Mouse (Mus musculus) liver, embryonic 15.5 days (tissue): ENCODE measurements around the gene Mylpf. TPM values are rescaled to one million over a fixed set of nuclear protein-coding genes. Genes with fewer than 3 reads are reported as not detected.
"Not testable (repeated sequence)": the region's sequence is repeated elsewhere in the genome, so short reads cannot be mapped to it uniquely, and the experiment has no call there.

ENCODE experiments used
- ATAC-seq: fragments of 200-750 bp; cut with Nextera tagmentation; 2 replicates; pipeline ENCODE4 v1.8.0; 2017; ENCODE audit warnings: moderate number of reproducible peaks, mild to moderate bottlenecking, moderate library complexity; ENCODE audit not compliant: insufficient read depth
- H3K27ac ChIP-seq: fragments of 300-500 bp; sonication (generic); replicated peaks from 2 replicates; pipeline ENCODE4 v1.5.1; 2015; ENCODE audit warnings: mild to moderate bottlenecking, inconsistent platforms
- H3K27me3 ChIP-seq: fragments of 300-500 bp; sonication (generic); 2 replicates; pipeline ENCODE4 v1.6.1; 2015; ENCODE audit warnings: mild to moderate bottlenecking, inconsistent platforms
- H3K36me3 ChIP-seq: fragments of 300-500 bp; sonication (generic); replicated peaks from 2 replicates; pipeline ENCODE4 v1.6.1; 2015; ENCODE audit warnings: moderate library complexity, mild to moderate bottlenecking, inconsistent platforms
- H3K4me1 ChIP-seq: fragments of 300-500 bp; sonication (generic); replicated peaks from 2 replicates; pipeline ENCODE4 v1.6.1; 2015; ENCODE audit warnings: inconsistent platforms
- H3K4me2 ChIP-seq: fragments of 300-500 bp; sonication (generic); 2 replicates; pipeline ENCODE4 v1.6.1; 2015; ENCODE audit warnings: moderate library complexity, mild to moderate bottlenecking, inconsistent platforms
- H3K4me3 ChIP-seq: fragments of 300-500 bp; sonication (generic); replicated peaks from 2 replicates; pipeline ENCODE4 v1.5.1; 2015; ENCODE audit warnings: mild to moderate bottlenecking, inconsistent platforms
- H3K9ac ChIP-seq: fragments of 300-500 bp; sonication (generic); 2 replicates; pipeline ENCODE4 v1.6.1; 2015; ENCODE audit warnings: moderate library complexity, mild to moderate bottlenecking, inconsistent platforms
- H3K9me3 ChIP-seq: fragments of 300-500 bp; sonication (generic); replicated peaks from 2 replicates; pipeline ENCODE4 v1.6.1; 2016; ENCODE audit warnings: inconsistent platforms
- WGBS: fragments of 180-500 bp; shearing (Covaris S2); methylation state at CpG from one replicate; pipeline ENCODE4 v1.1.7; 2015; ENCODE audit warnings: mixed read lengths; ENCODE audit not compliant: insufficient replicate concordance; 5-methylcytosine and 5-hydroxymethylcytosine counted together
- polyA plus RNA-seq: library from polyadenylated mRNA; unstranded; fragments of >200 nt; fragmentation: Nextera tagmentation; extraction: Ambion mirVana; gene quantifications from 2 replicates; pipeline ENCODE4 v1.2.1, GENCODE M21; 2015

The Mylpf gene
- polyA plus RNA-seq, 1 experiment from 2014 or later, result 89.3 TPM

- H3K27me3 ChIP-seq, ATAC-seq, H3K9ac ChIP-seq, H3K4me2 ChIP-seq, H3K36me3 ChIP-seq, H3K9me3 ChIP-seq, H3K4me3 ChIP-seq, H3K27ac ChIP-seq: not testable (repeated sequence)
- 78% methylated on average over 8 of the region's 8 CpGs for WGBS
- H3K4me1 ChIP-seq, result peaks cover 43% of the 10 kb centered on the region
Measured at GRCm38 (mm10) chr7:127250511-127250910, 41.8 kb downstream of the Mylpf start.

DNA sequence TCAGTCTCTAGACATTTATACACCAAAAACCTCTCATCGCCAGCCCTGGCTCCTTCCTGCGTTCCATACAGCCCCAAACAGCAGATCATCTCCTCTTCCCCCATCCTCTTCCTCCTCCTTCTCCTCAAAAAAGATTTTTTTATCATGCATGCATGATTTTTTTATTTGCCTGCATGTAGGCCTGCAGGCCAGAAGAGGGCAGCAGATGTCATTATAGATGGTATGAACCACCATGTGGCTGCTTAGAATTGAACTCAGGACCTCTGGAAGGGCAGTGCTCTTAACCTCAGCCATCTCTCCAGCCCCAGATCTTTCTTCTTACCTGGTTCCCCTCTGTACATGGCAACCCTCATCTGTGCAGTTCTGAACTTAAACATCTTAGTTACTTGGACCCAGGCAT, 43.7 kb downstream of the Mylpf start:
- 48% methylated on average over 2 of the region's 2 CpGs for WGBS
- no peak overlapping the region for H3K9ac ChIP-seq
- H3K27ac ChIP-seq, result no peak overlapping the region
- no peak overlapping the region for H3K4me3 ChIP-seq
- H3K4me1 ChIP-seq, result peaks cover 47% of the 10 kb centered on the region
- H3K27me3 ChIP-seq, result no peaks in the 10 kb centered on the region
- H3K9me3 ChIP-seq, result no peaks in the 10 kb centered on the region
- no peak for ATAC-seq
- peaks cover 21% of the 10 kb centered on the region for H3K36me3 ChIP-seq
- no peak overlapping the region for H3K4me2 ChIP-seq

DNA sequence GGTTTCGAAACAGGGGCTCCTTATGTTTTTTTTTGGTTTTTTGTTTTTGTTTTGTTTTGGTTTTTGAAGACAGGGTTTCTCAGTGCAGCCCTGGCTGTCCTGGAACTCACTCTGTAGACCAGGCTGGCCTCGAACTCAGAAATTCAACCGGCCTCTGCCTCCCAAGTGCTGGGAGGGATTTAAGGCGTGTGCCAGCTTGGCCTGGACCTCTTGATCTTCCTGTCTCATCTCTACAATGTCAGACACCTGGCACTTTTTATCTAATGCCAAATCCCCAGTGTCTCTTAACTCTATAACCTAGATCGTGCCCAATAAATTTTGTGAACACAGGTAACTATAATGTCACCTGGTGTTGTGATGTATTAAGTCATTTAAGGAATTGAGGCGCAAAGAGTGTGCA, 44.7 kb downstream of the Mylpf start:
- peak overlapping the region; percentile 73 for H3K4me3 ChIP-seq
- peaks cover 50% of the 10 kb centered on the region for H3K4me1 ChIP-seq
- peak overlapping the region; percentile 91 for H3K4me2 ChIP-seq
- peak overlapping the region; percentile 91 for H3K27ac ChIP-seq
- ATAC-seq, result no peak
- peaks cover 21% of the 10 kb centered on the region for H3K36me3 ChIP-seq
- 66% methylated on average over 6 of the region's 6 CpGs for WGBS
- H3K27me3 ChIP-seq, result no peaks in the 10 kb centered on the region
- H3K9ac ChIP-seq, result peak overlapping the region; percentile 69
- no peaks in the 10 kb centered on the region for H3K9me3 ChIP-seq

DNA sequence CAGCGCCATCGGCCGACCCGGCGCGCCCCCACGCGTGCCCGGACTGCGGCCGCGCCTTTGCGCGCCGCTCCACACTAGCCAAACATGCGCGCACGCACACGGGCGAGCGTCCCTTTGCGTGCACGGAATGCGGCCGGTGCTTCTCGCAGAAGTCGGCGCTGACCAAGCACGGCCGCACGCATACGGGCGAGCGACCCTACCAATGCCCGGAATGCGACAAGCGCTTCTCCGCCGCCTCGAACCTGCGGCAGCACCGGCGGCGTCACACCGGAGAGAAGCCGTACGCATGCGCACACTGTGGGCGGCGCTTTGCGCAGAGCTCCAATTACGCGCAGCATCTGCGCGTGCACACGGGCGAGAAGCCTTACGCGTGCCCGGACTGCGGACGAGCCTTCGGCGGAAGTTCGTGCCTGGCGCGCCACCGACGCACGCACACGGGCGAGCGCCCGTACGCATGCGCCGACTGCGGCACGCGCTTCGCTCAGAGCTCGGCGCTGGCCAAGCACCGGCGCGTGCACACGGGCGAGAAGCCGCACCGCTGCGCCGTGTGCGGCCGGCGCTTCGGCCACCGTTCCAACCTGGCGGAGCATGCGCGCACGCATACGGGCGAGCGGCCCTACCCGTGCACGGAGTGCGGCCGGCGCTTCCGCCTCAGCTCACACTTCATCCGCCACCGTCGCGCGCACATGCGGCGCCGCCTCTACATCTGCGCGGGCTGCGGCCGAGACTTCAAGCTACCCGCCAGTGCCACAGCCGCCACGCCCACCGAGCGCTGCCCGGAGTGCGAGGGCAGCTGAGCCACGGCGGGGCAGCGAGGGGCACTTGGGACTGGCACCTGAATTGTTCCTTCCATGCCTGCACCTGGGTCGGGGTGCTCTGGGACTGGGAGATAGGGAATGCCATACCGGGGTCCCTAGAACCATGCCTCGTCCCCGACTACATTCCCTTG, 45.4 kb downstream of the Mylpf start:
- H3K4me1 ChIP-seq, result peaks cover 57% of the 10 kb centered on the region
- peak overlapping the region; percentile 91 for H3K4me2 ChIP-seq
- H3K27me3 ChIP-seq, result no peaks in the 10 kb centered on the region
- peak overlapping the region; percentile 69 for H3K9ac ChIP-seq
- ATAC-seq, result peak; percentile 93
- peak overlapping the region; percentile 73 for H3K4me3 ChIP-seq
- peaks cover 26% of the 10 kb centered on the region for H3K36me3 ChIP-seq
- no peaks in the 10 kb centered on the region for H3K9me3 ChIP-seq
- H3K27ac ChIP-seq, result peak overlapping the region; percentile 91
- under 1% methylated on average over 136 of the region's 136 CpGs for WGBS

- H3K4me3 ChIP-seq, result peak overlapping the region; percentile 73
- H3K4me1 ChIP-seq, result peaks cover 67% of the 10 kb centered on the region
- peaks cover 22% of the 10 kb centered on the region for H3K36me3 ChIP-seq
- H3K9ac ChIP-seq, result no peak overlapping the region
- H3K9me3 ChIP-seq, result no peaks in the 10 kb centered on the region
- no peak for ATAC-seq
- peak overlapping the region; percentile 91 for H3K27ac ChIP-seq
- 7% methylated on average over 4 of the region's 4 CpGs for WGBS
- H3K4me2 ChIP-seq, result peak overlapping the region; percentile 91
- H3K27me3 ChIP-seq, result no peaks in the 10 kb centered on the region
Measured at GRCm38 (mm10) chr7:127255008-127255407, 46.3 kb downstream of the Mylpf start.

DNA sequence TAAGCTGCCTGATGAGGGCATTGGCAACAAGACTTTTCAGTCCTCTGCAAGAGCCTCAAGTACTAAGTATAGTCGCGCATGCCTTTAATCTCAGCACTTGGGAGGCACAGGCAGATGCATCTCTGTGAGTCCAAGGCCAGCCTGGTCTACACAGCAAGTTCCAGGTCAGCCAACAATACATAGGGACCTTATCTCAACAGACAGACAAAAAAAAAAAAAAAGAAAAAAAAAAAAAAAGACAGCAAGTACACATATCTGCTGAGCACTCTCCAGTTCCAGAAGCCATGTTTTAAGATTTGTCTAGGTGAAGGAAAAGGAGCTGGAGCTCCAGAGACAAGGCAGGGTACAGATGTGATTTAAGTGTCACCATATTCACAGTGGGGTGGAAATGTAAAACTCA, 47.3 kb downstream of the Mylpf start:
- WGBS, result 29% methylated on average over 2 of the region's 2 CpGs
- Histone ChIP-seq H3K36me3 (peaks cover 20% of the 10 kb centered on the region), H3K27ac (0 out of 2 replicates have a peak overlapping the region, but pooled peaks have one; percentile 91), H3K4me2 (no peak overlapping the region), H3K9me3 (no peaks in the 10 kb centered on the region), H3K4me3 (no peak overlapping the region), H3K9ac (0 out of 2 replicates have a peak overlapping the region, but pooled peaks have one; percentile 1), H3K27me3 (no peaks in the 10 kb centered on the region), H3K4me1 (peaks cover 71% of the 10 kb centered on the region)
- ATAC-seq, result no peak

DNA sequence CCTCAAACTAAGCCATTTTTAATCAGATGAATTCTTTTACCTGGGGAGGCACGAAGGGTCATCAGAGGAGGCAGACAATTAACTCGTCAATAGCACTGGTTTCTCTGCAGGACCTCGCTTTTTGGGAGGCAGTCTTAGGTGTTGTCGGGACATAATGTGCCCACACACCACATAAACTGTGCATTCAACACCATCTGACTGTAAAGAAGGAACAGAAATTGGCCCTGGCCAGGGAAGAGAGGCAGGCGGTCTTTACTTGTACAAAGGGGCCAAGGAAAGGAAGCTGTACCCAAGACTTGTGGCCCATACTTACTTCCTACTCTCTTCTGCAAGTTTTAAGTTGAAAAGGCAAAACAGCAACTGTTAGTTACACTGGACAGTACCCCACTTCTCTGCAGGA, 47.8 kb downstream of the Mylpf start:
- ATAC-seq, result no peak
- no peaks in the 10 kb centered on the region for H3K27me3 ChIP-seq
- WGBS, result 78% methylated on average over 5 of the region's 5 CpGs
- H3K36me3 ChIP-seq, result peaks cover 16% of the 10 kb centered on the region
- H3K27ac ChIP-seq, result 0 out of 2 replicates have a peak overlapping the region, but pooled peaks have one; percentile 41
- no peak overlapping the region for H3K9ac ChIP-seq
- H3K4me2 ChIP-seq, result no peak overlapping the region
- H3K4me3 ChIP-seq, result no peak overlapping the region
- H3K4me1 ChIP-seq, result peaks cover 77% of the 10 kb centered on the region
- H3K9me3 ChIP-seq, result no peaks in the 10 kb centered on the region

GRCm38 (mm10) chr7:127259186-127259905, 50.7 kb downstream of the Mylpf start:
- H3K27ac ChIP-seq, result peak overlapping the region; percentile 69
- H3K4me1 ChIP-seq, result peaks cover 78% of the 10 kb centered on the region
- H3K27me3 ChIP-seq, result no peaks in the 10 kb centered on the region
- no peak for ATAC-seq
- peak overlapping the region; percentile 84 for H3K4me2 ChIP-seq
- H3K9me3 ChIP-seq, result no peaks in the 10 kb centered on the region
- H3K4me3 ChIP-seq, result peak overlapping the region; percentile 68
- 57% methylated on average over 8 of the region's 8 CpGs for WGBS
- H3K9ac ChIP-seq, result peak overlapping the region; percentile 62; the same call in 1 of the 2 replicates
- H3K36me3 ChIP-seq, result peaks cover 16% of the 10 kb centered on the region

DNA sequence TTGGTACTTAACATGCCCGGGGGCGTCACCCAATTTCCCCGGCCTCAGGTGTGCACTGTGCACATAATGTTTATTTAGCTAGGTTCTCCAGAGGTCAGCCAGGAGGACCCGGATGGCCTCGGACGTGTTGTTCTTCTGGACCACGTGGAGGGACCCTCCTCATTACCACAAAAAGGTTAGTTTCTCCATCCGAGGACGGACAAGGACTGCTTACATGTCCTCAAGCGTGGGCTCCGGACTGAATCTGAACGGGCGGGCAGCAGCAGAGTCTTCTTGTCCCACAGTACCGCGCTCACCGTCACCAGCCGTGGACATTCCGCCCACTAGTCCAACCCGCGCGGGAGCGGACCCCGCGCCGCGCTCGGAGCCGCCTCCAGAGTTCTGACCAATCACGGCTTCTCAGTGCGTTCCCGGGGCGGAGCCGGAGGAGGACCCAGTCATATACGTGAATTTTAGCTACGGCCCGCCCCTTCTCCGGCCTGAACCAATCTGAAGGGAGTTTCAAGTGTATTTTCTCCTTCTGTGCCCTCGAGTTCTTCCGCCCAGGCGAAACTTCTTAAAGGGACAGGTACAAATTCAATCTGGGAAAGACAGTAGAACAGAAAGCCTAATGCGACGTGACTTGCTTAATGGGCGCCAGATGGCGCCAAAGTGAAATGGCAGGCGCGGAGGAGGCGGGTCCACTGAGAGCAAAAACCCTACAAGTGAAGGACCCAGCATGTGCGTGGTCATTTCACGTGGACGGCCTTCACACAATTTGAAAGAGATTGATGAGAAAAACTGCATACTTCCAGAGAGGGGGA, 51.8 kb downstream of the Mylpf start, which contains the start of gene Dctpp1:
Dctpp1 (minus strand) TSS at position 401 of the 803 bp plus-strand sequence.
- H3K36me3 ChIP-seq, result peaks cover 16% of the 10 kb centered on the region
- H3K4me3 ChIP-seq, result peak within 1 kb of the TSS; percentile 68
- H3K4me2 ChIP-seq, result peak within 1 kb of the TSS; percentile 84
- H3K27me3 ChIP-seq, result no peaks in the 10 kb centered on the region
- peak; percentile 94 for ATAC-seq
- whole genome bisulfite sequencing, result under 1% methylated on average over 50 of the region's 50 CpGs
- H3K9ac ChIP-seq, result peak within 1 kb of the TSS; percentile 62
- peaks cover 67% of the 10 kb centered on the region for H3K4me1 ChIP-seq
- H3K9me3 ChIP-seq, result no peaks in the 10 kb centered on the region
- H3K27ac ChIP-seq, result peak within 1 kb of the TSS; percentile 69

DNA sequence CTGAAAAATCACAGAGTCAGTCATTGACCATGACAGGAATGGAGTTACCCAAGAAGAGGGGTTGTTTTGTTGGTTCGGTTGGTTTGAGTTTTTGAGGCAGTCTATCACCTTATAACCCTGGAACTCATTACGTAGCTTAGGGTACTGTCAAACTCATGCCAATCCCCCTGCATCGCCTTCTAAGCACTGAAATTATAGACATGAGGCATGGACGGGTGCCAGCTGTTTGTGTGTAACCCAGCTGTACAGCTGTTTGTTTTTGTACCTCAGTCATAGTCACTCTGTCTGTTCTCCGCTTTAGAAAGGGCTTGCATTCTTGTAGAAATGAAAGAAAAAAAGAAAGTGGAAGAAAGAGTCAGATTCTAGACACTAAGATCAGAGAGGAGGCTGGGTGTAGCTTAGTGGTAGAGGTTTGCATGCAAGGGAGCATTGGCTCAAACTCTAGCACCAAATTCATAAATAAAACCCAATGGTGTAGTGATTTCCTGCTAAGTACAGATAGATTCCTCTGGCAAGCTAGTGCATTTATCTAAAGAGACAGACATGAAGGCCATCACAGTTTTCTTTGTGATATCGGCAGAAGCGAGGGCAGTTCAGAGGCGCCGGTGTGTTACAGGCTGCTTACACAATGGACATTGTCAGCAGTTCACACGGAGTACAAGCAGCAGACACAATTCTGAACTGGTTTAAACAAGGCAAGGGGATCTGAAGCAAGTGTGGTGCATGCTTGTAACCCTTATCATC, 53.7 kb downstream of the Mylpf start:
- WGBS, result 43% methylated on average over 10 of the region's 10 CpGs
- H3K9ac ChIP-seq, result no peak overlapping the region
- ATAC-seq, result no peak
- H3K4me2 ChIP-seq, result no peak overlapping the region
- no peak overlapping the region for H3K4me3 ChIP-seq
- H3K4me1 ChIP-seq, result peaks cover 50% of the 10 kb centered on the region
- no peaks in the 10 kb centered on the region for H3K9me3 ChIP-seq
- H3K36me3 ChIP-seq, result peaks cover 5% of the 10 kb centered on the region; the same call in 1 of the 2 replicates
- no peaks in the 10 kb centered on the region for H3K27me3 ChIP-seq
- H3K27ac ChIP-seq, result no peak overlapping the region
